Mouse (Mus musculus): ENCODE measurements around the gene Cit. TPM values are rescaled to one million over a fixed set of nuclear protein-coding genes. Genes with fewer than 3 reads are reported as not detected.

Gene Cit
- total RNA-seq, 2 experiments from 2014 or later: 41.8 to 51.8 TPM

GRCm38 (mm10) chr5:115953173-115953572 is 108.1 kb downstream of the Cit start:
- no peak for ATAC-seq (replicated peaks; ENCODE audit: low FRiP score, low TSS enrichment, poor library complexity, severe bottlenecking)

- ATAC-seq (replicated peaks; ENCODE audit: low FRiP score, low TSS enrichment, poor library complexity, severe bottlenecking): no peak
Observed at GRCm38 (mm10) chr5:115954084-115954483, 109.0 kb downstream of the Cit start.

- ATAC-seq (replicated peaks; ENCODE audit: low FRiP score, low TSS enrichment, poor library complexity, severe bottlenecking): no peak
Observed at GRCm38 (mm10) chr5:115954549-115954948, 109.5 kb downstream of the Cit start.

DNA sequence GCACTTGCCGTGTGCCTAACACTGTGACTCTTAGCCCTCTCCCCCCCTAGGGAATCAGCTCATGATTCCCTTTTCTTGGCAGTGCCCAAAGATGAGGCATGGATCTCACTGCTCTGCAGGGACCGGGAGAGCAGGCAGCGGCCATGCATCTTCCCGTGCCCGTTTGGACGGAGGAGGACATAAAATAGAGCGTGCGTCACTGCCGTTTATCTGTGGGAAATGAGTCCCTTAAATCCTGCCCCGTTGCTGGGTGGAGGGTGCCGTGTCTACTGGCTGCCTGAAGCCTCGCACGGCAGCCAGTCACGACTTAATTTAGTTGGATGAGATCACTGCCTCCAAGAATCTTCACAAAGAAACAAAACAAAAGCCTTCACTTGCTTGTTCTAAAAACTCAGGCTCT is 110.1 kb downstream of the Cit start:
- ATAC-seq (replicated peaks; ENCODE audit: low FRiP score, low TSS enrichment, poor library complexity, severe bottlenecking): no peak

DNA sequence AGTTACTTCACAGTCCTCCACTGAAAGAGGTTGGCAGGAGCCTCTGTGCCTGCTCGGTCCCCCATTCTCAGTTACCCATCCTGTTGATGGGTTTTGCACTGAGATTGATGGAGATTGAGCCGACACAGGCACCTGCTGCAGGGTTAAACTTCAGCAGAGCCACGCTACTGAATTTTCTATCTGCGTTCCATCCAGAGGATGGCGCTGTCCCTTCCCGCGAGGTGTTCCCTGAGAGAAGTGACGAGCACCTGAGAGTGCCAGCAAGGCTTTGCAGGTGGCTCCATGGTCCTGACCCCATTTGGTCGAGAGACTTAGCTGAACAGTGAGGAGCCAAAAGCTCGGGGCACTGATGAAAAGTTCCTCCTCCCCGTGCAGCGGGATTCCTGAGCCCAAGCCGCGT is 111.0 kb downstream of the Cit start:
- ATAC-seq (replicated peaks; ENCODE audit: low FRiP score, low TSS enrichment, poor library complexity, severe bottlenecking): no peak

- ATAC-seq (replicated peaks; ENCODE audit: low FRiP score, low TSS enrichment, poor library complexity, severe bottlenecking): no peak
Observed at GRCm38 (mm10) chr5:115957177-115957576, 112.1 kb downstream of the Cit start.

DNA sequence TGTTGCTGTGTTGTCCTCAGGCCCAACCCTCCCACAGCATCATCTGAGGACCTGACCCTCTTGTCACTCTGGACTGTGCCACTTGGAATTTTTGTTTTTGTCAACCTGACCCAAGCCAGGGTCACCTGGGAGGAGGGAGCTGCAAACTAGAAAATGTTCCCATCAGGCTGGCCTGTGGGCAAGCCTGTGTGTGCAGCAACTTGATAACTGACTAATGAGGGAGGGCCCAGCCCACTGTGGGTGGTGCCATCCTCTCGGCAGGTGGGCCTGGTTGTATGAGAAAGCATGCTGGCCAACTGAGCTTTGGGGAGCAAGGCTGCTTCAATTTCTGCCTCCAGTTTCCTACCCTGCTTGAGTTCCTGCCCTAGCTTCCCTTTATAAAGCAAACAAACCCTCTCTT is 113.3 kb downstream of the Cit start:
- peak; percentile 91 for ATAC-seq (replicated peaks; ENCODE audit: low FRiP score, low TSS enrichment, poor library complexity, severe bottlenecking)

- 0 out of 2 replicates have a peak, but pooled peaks have one; percentile 22 for ATAC-seq (replicated peaks; ENCODE audit: low FRiP score, low TSS enrichment, poor library complexity, severe bottlenecking)
Observed at GRCm38 (mm10) chr5:115958814-115959213, 113.7 kb downstream of the Cit start.

DNA sequence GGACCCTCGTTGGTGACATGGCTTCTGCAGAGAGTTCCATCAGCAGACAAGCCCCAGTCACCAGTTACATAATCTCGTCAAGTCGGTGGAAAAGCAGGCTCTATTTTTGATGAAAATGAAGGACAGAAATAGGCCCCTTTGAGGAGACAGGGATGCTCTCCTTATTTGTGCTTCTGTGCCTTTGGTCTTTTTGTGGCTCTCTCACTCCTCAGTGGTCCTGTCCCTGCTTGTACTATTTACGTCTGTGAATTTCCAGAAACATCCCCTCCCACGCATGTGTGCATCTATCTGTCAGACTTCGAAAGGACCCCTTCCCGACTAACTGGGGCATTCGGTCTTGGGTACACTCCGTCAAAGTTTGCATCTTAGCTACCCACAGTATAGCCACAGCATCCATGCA is 116.7 kb downstream of the Cit start:
- ATAC-seq (replicated peaks; ENCODE audit: low FRiP score, low TSS enrichment, poor library complexity, severe bottlenecking): no peak

DNA sequence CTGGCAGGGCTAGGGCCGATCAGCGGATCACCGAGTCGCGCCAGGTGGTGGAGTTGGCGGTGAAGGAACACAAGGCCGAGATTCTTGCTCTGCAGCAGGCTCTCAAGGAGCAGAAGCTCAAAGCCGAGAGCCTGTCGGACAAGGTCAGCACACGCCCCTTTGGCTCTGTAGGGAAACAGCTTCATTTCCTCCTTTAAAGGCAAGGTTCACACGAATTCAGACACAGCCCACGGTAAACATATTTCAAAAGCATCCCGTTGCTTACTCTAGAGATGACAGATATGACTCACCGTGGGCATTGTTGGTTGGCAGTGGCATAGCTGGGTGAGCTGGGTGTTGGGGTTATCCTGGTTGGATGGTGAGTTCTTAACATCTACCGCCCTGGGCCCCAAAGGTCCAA is 126.2 kb downstream of the Cit start:
- no peak for ATAC-seq (replicated peaks; ENCODE audit: low FRiP score, low TSS enrichment, poor library complexity, severe bottlenecking)

GRCm38 (mm10) chr5:115975672-115976071 is 130.6 kb downstream of the Cit start:
- no peak for ATAC-seq (replicated peaks; ENCODE audit: low FRiP score, low TSS enrichment, poor library complexity, severe bottlenecking)

DNA sequence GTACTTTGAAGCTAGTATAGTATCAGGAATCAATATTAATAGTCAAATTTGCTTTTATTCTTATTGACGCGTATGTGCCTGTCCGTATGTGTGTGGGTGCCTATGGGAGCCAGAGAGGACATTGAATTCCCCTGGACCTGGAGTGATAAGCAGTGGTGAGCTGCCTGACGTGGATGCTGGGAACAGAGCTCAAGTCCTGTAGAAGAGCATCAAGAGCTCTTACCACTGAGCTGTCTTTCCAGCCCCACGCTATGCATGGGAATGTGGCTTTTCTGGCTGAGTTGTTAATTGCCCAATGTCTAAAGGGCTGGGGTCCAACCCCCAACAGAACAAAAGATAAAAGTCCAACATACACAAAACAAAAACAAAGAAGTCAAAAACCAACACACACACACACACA is 131.4 kb downstream of the Cit start:
- no peak for ATAC-seq (replicated peaks; ENCODE audit: low FRiP score, low TSS enrichment, poor library complexity, severe bottlenecking)

GRCm38 (mm10) chr5:115977266-115977665 is 132.2 kb downstream of the Cit start:
- no peak for ATAC-seq (replicated peaks; ENCODE audit: low FRiP score, low TSS enrichment, poor library complexity, severe bottlenecking)

GRCm38 (mm10) chr5:115977757-115978156 is 132.7 kb downstream of the Cit start:
- no peak for ATAC-seq (replicated peaks; ENCODE audit: low FRiP score, low TSS enrichment, poor library complexity, severe bottlenecking)

- no peak for ATAC-seq (replicated peaks; ENCODE audit: low FRiP score, low TSS enrichment, poor library complexity, severe bottlenecking)
Observed at GRCm38 (mm10) chr5:115978255-115978654, 133.2 kb downstream of the Cit start.

GRCm38 (mm10) chr5:115979134-115979696 is 134.1 kb downstream of the Cit start:
- ATAC-seq (replicated peaks; ENCODE audit: low FRiP score, low TSS enrichment, poor library complexity, severe bottlenecking): peak; percentile 58

DNA sequence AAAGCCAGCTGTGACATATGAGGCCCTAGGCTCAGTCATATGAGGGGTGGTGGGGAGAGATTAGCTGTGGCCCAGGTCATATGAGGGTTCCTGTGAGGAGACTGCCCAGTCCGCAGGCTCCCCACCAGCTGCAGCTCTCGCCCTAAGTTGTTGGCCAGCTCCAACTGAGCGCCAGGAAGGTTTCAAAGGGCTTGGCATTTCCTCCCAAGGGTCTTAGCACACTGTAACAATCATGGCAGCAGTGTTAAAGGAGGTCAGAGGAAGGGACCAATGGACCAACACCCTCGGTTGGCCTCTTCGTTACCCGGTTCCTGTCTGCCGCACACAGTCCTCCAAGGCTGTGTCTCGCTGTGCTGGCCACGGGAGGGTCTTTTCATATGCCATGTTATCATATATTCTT is 135.5 kb downstream of the Cit start:
- ATAC-seq (replicated peaks; ENCODE audit: low FRiP score, low TSS enrichment, poor library complexity, severe bottlenecking): no peak

DNA sequence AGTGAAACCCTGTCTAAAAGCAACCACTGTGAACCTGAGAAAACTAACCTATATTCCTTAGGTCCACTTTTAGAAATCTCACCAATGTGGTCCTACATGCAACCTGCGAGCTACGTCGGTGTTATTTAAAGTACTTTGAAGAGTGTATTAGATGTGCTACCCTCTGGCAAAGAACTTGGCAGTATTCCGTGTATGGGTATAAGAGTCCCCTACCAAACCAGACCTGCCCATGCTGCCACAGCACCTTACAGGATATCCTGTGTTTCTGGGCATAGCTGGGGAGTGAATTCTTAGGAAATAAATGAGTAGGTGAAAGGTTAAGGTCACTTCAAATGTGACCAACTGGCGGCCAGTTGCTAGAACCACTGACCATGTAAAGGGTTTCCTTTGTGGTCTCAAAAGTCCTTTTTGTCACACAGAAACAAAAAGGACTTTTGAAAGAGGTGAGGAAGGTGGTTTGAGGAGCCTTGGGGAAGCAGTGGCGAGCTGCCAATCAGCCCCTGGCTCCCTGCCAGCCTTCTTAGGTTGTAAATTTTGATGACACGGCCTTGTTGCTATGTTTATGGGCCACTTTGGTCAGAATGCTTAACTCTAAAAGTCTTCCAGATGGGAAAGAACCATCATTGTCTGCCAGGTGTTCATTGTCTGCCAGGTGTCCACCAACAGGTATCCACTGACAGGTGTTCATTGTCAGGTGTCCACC is 137.7 kb downstream of the Cit start:
- ATAC-seq (replicated peaks; ENCODE audit: low FRiP score, low TSS enrichment, poor library complexity, severe bottlenecking): no peak

DNA sequence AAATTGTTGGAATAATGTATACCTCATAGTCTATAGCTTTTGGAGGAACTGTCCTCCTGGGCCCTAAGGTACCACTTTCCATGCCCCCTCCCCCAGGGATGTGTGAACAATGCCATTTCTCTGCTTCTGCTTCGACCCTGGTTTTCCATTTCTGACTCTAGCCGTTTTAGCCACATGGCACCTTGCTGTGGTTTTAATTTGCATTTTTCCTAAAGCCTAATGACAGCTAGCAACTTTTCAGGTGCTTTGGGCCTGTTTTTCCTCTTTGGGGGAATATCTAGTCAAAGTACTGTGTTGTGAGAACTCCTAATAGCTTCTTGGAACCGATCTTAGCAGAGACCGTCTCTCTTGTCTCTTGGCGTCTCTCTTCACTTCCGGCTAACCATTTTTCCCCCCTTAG is 139.3 kb downstream of the Cit start:
- no peak for ATAC-seq (replicated peaks; ENCODE audit: low FRiP score, low TSS enrichment, poor library complexity, severe bottlenecking)

- no peak for ATAC-seq (replicated peaks; ENCODE audit: low FRiP score, low TSS enrichment, poor library complexity, severe bottlenecking)
Observed at GRCm38 (mm10) chr5:115985101-115985500, 140.0 kb downstream of the Cit start.

DNA sequence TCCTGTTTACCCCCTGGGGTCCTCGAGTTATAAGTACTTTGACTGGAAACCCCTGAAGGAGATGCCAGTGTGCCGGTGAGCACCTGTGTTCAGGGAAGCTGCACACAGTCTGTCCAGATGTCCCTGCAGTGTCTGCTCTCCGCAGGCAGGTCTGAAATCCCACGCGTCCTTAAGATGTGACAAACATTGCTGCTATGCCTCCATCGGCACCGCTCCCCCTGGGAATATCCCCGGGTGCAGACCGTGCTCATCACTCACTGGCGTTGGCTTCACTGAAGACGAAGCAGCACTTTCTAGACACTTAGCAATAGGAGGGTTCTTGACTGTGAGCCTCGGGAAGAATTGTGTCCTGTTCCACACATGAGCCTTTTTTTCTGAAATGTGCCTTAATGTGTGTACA is 142.2 kb downstream of the Cit start:
- ATAC-seq (replicated peaks; ENCODE audit: low FRiP score, low TSS enrichment, poor library complexity, severe bottlenecking): no peak

Data from megakaryocyte-erythroid progenitor cell, adult 5-6 weeks (primary cell).